Mouse (Mus musculus) embryo, embryonic 9.5 days (tissue): ENCODE measurements at regions not wholly inside any gene's neighbourhood (a gene's known extent, or its start where the extent isn't known, plus 50 kb on each side); places are given as distances from the start of the nearest gene placed in this dataset.

Experiments used
- DNase-seq: peaks from one replicate; pipeline ENCODE4 v3.0.0-alpha.2; 2017; ENCODE audit errors: extremely low spot score

DNA sequence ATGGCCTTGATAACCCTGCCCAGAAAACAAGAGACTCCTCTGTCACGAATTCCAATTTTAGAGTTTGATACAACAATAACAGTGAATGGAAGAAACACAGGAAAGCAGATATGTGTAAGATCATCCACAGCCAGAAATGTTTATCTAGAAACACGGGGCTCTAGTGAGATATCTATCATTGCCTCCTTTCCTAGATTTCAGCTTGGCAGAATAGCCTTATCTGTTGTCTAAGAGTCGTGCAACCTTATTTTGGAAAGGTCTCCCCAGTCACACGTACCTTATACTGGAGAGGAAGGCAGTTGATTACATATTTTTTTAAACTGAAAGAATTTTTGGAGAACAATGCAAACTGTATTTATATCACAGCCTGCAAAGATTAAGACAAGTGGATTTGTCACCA lies 61.6 kb downstream of the Gm10295 start:
- DNase-seq: no peak

DNA sequence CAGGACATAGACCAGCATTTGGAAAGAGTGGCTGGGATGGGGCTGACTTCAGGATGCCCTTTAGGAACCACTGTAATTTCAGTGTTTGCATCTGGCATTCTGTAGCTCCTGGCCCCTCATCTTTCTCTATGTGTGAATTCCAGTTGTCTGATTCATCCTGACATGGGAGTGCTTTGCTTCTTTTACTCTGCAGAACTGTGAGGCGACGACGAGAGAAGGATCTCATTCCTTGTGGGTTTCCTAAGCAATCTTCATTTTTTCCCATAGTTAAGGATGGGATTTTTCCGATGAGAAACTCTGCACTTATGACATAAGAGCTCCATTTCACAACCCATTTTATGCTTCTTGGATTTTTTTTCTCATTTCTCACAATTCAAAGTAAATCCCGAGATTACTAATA lies 62.0 kb downstream of the Gm10295 start:
- DNase-seq: no peak

DNA sequence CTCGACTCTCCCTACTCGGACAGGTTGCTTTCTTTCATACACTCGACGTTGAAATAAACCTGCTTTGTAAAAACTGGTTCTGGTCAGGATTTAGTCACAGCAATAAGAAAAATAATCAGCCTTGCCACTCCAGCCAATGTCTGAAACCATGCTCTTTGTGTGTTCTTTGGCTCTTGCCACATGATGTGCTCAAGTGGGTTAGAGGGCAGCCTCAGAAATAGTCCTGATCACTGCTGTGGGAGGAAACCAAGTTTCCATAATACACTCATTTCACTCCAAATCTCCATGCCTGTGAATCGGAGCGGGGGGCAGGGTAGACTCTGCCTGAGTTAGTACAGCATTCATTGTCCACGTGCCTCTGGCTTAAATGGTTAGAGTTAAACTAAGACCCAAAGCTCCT lies 63.8 kb downstream of the Gm10295 start:
- DNase-seq: no peak

DNA sequence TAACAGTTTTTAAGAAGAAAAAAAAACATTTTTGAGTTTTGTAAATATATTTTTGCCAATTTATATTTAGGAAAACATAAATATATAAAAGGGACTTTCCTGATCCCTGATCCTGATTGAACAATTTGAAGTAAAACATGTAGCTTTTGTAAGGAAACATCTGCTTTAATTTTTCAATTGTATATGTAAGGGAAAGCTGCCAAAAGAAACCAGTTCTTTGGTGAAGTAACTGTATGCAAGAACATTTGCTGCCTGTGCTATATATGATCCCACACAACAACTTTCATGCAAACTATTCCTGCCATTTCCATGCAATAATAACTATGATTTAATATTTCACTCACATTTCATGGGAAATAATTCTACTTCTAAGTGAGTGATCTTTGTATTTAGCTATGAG lies 67.0 kb downstream of the Gm10295 start:
- DNase-seq: no peak

DNA sequence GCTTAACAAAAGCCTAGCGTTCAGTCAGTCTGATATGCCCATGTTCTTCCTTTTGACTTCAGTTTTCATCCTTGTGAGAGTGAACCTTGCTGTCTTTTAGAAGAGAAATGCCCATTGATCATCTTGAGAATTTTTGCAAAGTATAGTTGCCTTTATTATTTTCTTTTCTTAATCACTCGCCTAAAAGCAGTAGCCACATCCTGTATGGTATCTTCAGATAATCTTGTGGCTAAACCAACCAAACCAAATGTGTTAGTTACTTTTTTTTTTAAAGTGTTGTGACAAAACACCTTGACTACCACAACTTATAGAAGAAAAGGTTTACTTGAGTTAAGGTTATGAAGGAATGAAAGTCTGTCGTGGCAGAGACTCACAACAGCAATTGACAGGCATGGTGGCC lies 67.9 kb downstream of the Gm10295 start:
- DNase-seq: no peak

DNA sequence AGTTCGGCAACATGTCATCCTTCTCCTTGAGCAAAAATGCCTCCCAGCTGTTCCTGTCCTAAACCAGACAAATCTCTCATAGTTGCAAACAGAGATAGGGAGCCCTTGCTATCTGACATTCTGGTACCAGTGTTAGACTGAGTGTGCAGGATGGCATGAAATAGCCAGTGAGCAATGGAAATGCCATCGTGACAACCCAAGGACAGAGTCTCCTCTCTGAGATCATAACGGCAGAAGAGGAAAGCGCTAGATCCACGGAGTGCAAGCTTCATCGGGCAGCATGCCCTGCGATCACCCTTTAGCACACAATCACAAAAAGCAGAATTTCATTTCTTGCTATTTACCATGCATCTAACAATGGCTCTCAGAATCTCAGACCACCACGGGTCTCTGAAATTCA lies 85.2 kb downstream of the Gm10295 start:
- DNase-seq: no peak

DNA sequence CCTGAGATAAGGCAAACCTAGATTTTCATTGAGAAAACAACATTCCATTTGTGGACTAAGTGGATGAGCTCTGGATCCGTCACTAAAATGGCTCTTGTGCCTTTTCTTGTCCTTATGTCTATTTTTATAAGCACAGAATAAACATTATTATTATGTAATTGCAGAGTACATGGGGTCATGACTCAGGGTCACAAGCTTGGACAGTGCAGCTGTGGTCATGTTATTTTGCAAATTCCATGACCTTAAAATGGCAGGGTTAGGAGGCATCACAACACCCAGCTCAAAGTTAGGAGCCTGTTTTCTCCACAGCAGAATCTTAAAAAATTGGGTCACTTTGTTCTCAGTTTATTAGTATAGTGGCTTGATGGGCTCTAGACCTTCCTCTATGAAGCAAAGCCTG lies 87.2 kb downstream of the Gm10295 start:
- DNase-seq: no peak

DNA sequence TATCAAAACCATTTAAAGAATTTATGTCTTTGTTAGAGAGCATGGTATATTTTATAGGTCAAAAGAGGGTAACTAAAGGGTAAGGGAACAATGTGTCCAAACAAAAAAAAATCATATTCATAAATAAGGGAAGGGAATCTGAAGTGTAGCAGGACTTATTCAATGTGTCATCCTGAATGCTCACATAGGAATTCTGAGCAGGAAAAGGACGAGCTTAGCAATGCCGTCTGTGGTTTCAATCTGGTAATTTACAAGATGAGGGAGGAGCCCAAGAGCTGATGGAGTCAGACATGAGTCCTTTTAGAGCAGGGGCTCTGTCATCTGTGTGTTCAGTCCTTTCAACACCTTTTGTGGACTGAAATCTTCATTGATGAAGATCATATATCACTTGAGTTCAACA lies 101.6 kb downstream of the Gm10295 start:
- no peak for DNase-seq

DNA sequence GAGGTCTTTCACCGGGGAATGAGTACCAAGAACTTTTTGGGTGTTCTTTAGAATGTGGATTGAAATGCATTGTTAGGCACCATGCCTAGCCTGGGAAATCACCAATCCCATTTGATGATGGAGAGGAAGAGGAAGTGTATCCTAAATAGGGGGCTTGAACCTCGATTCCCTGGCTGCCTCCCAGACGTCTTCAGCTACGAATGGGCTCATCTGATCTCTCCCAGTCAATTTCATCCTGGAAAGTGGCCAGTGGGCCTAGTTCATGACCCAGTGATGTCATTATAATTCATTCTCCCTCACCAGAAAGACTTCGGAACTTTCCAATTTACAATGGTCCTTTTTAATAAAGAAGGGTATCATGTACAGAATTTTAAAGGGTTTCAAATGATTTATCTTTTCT lies 102.1 kb downstream of the Gm10295 start:
- no peak for DNase-seq

DNA sequence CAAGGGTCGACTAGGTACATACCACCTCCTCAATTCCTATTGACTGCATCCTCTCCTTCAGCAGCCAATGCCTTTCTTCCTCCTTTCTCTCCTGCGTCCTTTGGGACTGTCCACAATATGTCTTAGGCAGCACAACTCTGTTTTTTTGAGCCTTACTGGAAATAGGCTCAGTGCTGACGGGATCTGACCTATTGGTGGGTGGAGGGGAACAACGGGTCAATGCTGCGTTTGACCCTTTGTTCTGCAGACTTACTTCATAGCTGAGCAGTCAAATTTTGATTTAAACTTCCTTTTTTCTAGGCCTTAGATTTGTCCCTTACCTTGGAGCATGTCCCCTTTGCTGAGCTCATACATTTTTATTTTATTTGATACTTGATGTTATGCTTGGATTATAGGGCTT lies 103.4 kb downstream of the Gm10295 start:
- DNase-seq: no peak

DNA sequence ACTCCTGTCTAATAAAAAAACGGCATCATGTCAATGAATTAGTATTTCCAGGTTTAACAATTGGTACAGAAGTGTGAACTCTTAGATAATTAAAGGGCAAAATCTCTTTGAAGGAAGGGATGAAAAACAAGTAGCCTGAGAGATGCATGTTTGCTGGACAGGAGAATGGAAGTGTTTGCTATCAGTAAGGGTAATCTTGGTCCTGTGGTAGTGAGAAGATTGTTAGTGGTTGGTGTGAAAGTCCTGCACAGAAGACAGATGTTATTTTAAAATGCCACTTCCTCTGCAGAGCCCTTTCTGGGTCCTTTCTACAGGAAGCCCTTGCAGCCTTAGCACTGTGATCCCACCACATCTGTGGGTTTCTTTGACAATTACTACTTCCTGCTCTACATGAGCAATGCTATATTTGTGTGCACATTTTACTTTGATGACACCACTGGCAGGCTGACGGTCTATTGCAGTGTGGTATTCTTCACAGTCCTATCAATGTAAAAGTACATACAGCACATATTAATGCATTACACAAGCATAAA lies 108.8 kb downstream of the Gm10295 start:
- DNase-seq: no peak

DNA sequence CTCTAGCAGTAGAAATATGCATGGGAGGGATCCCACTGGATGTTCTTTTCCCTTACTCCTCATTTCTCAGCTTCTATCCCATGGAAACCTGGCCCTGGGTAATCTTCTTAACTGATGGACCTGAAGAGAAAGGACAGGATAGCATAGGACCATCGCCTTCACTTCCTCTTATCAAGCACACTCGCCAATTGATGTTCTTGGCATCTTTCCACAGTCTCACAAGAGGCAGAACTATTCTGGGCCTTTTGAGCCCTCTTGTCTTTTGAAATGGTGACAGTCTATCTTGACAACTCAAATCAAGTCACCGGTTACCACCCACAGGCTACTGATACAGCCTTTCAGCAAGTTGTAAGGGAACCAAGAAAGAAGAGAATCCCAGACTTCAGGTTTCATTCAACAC lies 112.1 kb downstream of the Gm10295 start:
- DNase-seq: no peak

DNA sequence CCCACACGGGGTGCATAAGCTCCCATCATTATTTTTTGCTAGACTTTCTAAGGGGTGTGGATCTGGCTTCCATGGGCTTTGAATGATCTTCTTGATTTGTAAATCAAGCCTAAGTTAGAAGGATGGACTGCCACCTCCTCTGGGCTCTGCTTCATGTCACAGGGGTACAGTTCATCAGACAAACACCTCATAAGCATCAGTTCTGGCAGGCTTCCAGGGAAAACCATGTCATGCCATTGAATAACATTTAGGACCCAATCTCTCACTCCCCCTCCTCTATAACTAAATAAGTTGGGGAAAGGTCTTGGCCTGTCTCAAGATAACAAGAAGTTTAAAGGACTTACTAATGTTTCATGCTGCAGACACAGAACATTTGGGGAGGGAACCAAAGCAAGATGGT lies 115.0 kb downstream of the Gm10295 start:
- no peak for DNase-seq

DNA sequence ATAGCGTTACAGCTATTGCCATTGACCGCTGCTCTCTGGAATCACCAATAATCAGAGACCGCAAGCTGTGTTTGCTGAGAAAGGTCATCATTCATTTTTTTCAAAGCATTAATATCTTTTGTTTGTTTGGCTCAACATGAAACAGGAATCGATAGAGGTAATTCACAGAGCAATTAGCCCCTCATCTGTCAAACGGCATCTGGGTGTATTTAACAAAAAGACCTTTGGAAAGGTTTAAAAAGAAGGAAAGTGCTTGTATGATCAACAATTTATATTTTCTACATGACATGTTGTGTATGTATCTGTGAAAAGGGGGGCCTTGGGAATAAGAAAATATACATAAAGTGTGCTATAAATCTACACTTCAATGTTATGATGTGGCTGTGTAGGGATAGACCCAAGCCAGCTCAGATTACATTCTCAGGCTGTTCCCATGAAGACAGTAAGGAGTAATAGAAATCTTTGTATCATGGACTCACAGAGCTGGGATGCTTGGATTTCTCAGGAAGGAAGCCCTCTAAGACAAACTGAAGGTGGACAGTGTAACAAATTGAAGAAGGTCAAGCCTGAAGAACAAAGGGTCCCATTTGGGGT lies 117.0 kb downstream of the Gm10295 start:
- DNase-seq: no peak

DNA sequence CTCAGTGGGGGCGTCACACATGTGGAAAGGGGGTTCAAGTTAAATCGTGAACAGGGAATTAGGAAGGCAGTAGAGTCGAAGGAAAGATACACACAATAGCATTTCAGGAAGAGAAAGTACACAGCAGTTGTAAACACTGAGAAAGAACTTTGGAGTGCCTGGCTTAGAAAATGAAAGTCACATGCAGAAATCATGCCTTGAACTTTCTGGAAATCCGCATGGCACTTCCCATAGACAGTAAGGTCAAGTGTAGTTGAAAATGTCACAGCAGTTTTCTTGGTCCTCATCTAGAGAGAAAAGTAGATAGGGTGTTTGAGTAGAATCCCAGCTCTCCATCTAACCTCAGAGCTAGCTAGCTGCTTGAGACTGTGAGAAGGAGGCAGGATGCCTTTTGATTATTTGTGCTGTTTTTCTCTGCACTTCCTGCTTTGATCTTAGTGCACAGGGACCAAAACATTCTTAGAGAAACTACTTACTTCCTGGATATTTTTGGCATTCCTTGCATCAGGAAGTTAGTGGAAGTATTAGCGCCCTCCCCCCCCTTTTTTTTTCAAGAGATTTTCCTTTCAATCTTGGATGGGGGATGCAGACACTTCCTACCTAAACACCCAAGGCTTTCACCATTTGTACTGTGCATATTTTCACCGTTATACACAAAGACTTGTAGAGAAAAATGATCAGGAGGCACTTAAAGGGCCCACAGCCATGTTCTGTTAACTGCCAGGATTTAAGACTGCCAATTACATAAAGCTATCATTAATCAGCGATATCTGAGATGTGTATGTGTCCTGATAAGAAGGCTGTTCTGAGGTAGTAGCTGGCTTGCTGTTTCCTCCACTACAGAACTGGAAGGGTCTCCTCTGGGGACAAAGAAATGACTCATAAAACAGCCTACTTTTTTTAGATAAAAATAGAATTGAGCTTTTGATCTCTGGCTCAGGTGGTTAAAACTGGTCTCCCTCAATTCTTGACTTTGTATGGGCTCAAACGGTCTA lies 118.2 kb downstream of the Gm10295 start:
- no peak for DNase-seq

DNA sequence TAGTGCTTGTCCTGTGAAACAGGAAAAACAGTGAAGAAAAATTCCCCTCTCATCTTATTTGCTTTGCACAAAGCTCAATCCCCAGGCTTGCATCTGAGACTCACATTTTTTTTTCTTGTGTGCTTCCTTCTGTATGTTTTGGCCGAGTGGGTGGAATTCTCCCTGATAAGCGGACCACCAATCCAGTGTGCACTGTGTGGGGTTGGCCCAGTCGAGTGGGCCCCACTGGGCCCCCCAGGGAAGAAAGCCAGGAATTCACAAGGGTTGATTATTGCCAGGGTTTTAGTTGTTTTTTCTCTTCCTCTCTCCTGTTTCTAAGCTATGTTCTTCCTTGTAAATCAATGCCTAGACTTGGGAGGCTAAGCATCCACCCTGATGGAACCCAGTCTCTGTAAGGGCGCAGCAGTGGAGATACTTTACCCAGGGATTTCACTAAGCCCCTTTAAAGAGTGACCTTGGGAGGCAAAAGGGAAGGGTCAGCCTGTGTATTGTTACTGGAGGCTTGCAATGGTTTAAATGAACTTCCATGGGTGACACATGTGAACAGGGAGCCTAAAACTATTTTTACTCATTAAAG lies 120.3 kb downstream of the Gm10295 start:
- DNase-seq: no peak

DNA sequence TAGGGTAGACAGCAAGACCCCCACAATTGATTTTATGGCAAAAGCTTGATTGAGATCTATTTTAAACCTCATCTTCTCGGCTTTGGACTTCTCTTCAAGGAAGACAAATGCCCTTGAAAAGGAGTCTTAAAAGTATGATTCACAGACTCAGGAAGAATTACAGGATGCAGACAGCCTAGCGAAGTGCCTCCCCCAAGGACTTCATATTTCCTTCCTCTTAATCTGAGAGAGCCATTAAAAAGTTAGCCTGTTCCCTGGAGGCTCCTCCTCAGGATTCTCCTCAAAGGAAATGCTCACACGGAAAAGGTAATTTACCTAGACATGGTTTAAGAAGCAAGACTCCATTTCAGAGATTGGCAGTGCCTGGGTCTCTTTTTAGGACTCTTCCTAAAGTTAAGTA lies 122.1 kb downstream of the Gm10295 start:
- no peak for DNase-seq

DNA sequence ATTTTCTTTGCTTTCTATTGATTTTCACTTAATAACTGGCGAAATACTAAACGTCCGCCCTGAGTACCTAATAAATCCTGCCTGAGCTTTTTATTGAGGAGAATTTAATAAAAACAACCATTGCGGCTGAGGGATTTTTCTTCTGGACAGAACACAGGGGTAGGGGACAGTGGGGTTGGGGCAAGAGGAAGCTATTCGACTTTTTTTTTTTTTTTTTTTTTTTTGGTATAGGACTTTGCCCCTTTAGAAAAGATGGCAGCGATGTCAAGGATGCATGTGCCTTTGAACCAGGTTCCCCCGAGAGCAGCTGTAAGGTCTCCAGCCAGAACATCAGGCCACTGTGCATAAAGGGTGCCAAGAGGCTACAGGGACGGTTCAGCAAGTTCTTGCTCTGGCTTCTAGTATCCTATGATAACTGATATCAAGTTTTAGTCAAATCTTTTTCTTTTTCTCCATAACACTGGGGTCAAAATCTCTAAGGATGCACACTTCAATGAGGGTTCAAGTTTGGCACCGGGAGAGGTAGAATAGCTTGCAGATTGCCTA lies 126.9 kb downstream of the Gm10295 start:
- no peak for DNase-seq

DNA sequence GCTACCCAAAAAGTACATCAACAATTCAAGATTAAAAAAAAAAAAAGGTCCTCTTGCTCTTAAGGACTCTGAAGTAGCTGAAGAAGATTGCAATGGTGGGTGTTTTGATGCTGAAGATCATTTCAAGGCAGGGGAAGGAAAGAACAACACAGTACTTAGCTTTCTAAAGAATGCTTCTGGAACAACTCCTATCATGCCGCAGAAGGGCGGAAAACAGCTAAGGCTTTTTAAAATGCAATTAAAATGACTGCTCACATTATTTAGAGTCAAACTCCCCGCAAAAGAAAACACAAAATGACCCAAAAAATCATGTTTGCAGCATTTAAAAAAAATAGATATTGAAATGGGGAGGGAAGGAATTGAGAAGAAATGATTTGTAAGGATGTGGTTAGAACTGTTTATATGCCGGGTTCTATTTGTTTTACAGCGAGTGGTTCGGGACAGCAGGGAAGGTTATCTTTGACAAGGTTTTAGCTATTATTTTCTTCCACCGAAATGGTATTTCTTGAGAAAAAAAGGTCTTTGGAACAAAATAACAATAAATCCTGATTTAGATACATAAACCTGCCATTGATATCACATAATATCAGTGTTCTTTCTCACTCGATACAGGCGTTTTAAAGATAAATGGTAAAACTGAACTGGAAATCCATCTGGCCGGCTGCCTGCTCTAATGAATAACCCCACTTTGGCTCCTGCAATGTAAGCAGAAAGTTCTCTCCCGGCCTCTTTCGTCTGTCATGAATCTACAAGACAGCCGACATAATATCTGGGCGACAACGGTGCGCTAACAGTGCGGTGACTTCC lies 127.6 kb downstream of the Gm10295 start:
- DNase-seq: no peak

DNA sequence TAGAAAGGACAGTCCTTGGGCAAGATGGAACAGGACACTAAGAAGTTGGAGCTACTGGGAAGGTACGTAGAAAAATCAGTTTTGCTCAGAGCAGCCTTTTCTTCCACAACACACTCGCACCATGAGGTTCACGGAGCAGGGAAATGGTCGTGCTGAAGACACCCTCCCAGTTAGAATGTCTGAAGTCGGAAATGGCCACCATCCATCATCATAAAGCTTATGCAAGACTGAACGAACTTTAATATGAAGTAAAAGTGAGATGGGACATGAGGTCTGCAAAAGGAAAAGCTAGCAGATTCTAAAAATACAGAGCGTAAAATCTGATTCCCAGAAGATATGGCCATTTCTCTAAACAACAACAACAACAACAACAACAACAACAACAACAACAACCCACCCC lies 133.9 kb downstream of the Gm10295 start:
- no peak for DNase-seq

DNA sequence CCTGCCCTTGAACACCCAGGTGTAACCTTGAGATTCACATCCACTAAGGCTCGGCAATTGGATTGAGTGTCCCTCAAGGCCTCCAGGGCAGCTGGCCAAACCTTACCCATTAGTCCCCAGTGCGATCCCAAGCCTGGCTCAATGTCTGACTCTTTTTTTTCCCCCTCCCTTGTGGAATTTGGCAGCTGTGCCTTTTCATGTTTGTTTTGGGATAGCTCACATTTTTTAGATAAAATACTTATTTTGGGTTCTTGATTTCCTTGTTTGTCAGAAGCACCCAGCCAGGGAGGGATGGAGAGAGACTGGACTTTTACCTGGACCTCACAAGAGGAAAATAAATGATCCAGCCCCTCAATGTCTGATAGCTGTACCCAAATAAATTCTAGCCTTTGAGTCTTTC lies 134.5 kb downstream of the Gm10295 start:
- DNase-seq: no peak
